Mouse (Mus musculus) neural tube, embryonic 13.5 days (tissue): ENCODE data around the gene Muc16. TPM values are rescaled to one million over a fixed set of nuclear protein-coding genes. Genes with fewer than 3 reads are reported as not detected.

Source experiments
- ATAC-seq: fragments of 200-750 bp; cut with Nextera tagmentation; 2 replicates; pipeline ENCODE4 v1.8.0; 2017; ENCODE audit warnings: low read depth, mild to moderate bottlenecking, moderate TSS enrichment, moderate library complexity
- H3K27ac ChIP-seq: fragments of 300-500 bp; sonication (generic); replicated peaks from 2 replicates; pipeline ENCODE4 v1.5.1; 2015; ENCODE audit warnings: moderate library complexity, mild to moderate bottlenecking, inconsistent platforms
- H3K27me3 ChIP-seq: fragments of 300-500 bp; sonication (generic); 2 replicates; pipeline ENCODE4 v1.6.1; 2015; ENCODE audit warnings: mild to moderate bottlenecking, inconsistent platforms
- H3K36me3 ChIP-seq: fragments of 300-500 bp; sonication (generic); 2 replicates; pipeline ENCODE4 v1.6.1; 2015; ENCODE audit warnings: mild to moderate bottlenecking, inconsistent platforms
- H3K4me1 ChIP-seq: fragments of 300-500 bp; sonication (generic); replicated peaks from 2 replicates; pipeline ENCODE4 v1.6.1; 2015; ENCODE audit warnings: inconsistent platforms
- H3K4me2 ChIP-seq: fragments of 300-500 bp; sonication (generic); 2 replicates; pipeline ENCODE4 v1.6.1; 2015; ENCODE audit warnings: inconsistent platforms, mild to moderate bottlenecking, moderate library complexity
- H3K4me3 ChIP-seq: fragments of 300-500 bp; sonication (generic); 2 replicates; pipeline ENCODE4 v1.5.1; 2015; ENCODE audit warnings: mild to moderate bottlenecking, inconsistent platforms
- H3K9ac ChIP-seq: fragments of 300-500 bp; sonication (generic); 2 replicates; pipeline ENCODE4 v1.6.1; 2015; ENCODE audit warnings: moderate library complexity, mild to moderate bottlenecking, inconsistent platforms
- H3K9me3 ChIP-seq: fragments of 300-500 bp; sonication (generic); 2 replicates; pipeline ENCODE4 v1.6.1; 2016; ENCODE audit warnings: inconsistent platforms
- WGBS: fragments of 180-500 bp; shearing (Covaris S2); methylation state at CpG from one replicate; pipeline ENCODE4 v1.1.7; 2015; 5-methylcytosine and 5-hydroxymethylcytosine counted together
- polyA plus RNA-seq: library from polyadenylated mRNA; unstranded; fragments of >200 nt; fragmentation: Nextera tagmentation; extraction: Ambion mirVana; gene quantifications from 2 replicates; pipeline ENCODE4 v1.2.1, GENCODE M21; 2015

The Muc16 gene
- not detected in 2 replicates for polyA plus RNA-seq

GRCm38 (mm10) chr9:18674480-18675154, at the start of gene Muc16:
TSS of gene Muc16 (minus strand) at chr9:18674530.
- ATAC-seq: no peak
- no peak within 1 kb of the TSS for H3K27ac ChIP-seq
- no peak within 1 kb of the TSS for H3K4me2 ChIP-seq

GRCm38 (mm10) chr9:18722712-18723099, 48.4 kb upstream of the Muc16 start:
- H3K27me3 ChIP-seq: peaks cover 14% of the 10 kb centered on the region
- WGBS: 7% methylated on average over 4 of the region's 4 CpGs
- no peak overlapping the region for H3K4me3 ChIP-seq
- no peaks in the 10 kb centered on the region for H3K36me3 ChIP-seq
- ATAC-seq: no peak
- H3K9me3 ChIP-seq: no peaks in the 10 kb centered on the region
- H3K4me2 ChIP-seq: no peak overlapping the region
- no peak overlapping the region for H3K9ac ChIP-seq
- peaks cover 18% of the 10 kb centered on the region for H3K4me1 ChIP-seq
- no peak overlapping the region for H3K27ac ChIP-seq

More at GRCm38 (mm10) chr9:18674480-18675154, at the start of gene Muc16:
- no peaks in the 10 kb centered on the region for H3K4me1 ChIP-seq
- no peaks in the 10 kb centered on the region for H3K27me3 ChIP-seq
- H3K36me3 ChIP-seq: no peaks in the 10 kb centered on the region
- no peak within 1 kb of the TSS for H3K4me3 ChIP-seq
- no peak within 1 kb of the TSS for H3K9ac ChIP-seq
- 84% methylated on average over 4 of the region's 4 CpGs for WGBS
- no peaks in the 10 kb centered on the region for H3K9me3 ChIP-seq

- Histone ChIP-seq H3K4me3 (no peak overlapping the region), H3K27ac (peak overlapping the region; percentile 42; the same call in 1 of the 2 replicates), H3K4me1 (peaks cover 18% of the 10 kb centered on the region), H3K36me3 (no peaks in the 10 kb centered on the region), H3K9ac (no peak overlapping the region), H3K4me2 (no peak overlapping the region), H3K9me3 (no peaks in the 10 kb centered on the region), H3K27me3 (peaks cover 14% of the 10 kb centered on the region)
- 12% methylated on average over 6 of the region's 6 CpGs for WGBS
- ATAC-seq: peak; percentile 93
Observed at GRCm38 (mm10) chr9:18721931-18722711, 47.8 kb upstream of the Muc16 start.

GRCm38 (mm10) chr9:18721011-18721410, 46.7 kb upstream of the Muc16 start:
- 27% methylated on average over 2 of the region's 2 CpGs for WGBS
- H3K36me3 ChIP-seq: no peaks in the 10 kb centered on the region
- H3K9ac ChIP-seq: no peak overlapping the region
- peaks cover 14% of the 10 kb centered on the region for H3K27me3 ChIP-seq
- no peak for ATAC-seq
- no peaks in the 10 kb centered on the region for H3K9me3 ChIP-seq
- H3K27ac ChIP-seq: no peak overlapping the region
- H3K4me3 ChIP-seq: no peak overlapping the region
- H3K4me1 ChIP-seq: peaks cover 18% of the 10 kb centered on the region
- H3K4me2 ChIP-seq: no peak overlapping the region

- Histone ChIP-seq H3K27ac (no peak overlapping the region), H3K27me3 (no peaks in the 10 kb centered on the region), H3K4me3 (no peak overlapping the region), H3K9me3 (no peaks in the 10 kb centered on the region), H3K4me1 (no peaks in the 10 kb centered on the region), H3K36me3 (no peaks in the 10 kb centered on the region), H3K9ac (no peak overlapping the region), H3K4me2 (no peak overlapping the region)
- no peak for ATAC-seq
Observed at GRCm38 (mm10) chr9:18705628-18706027, 31.3 kb upstream of the Muc16 start.

- no peak for ATAC-seq
- Histone ChIP-seq H3K4me2 (no peak overlapping the region), H3K27ac (no peak overlapping the region), H3K4me1 (no peaks in the 10 kb centered on the region), H3K4me3 (no peak overlapping the region), H3K36me3 (no peaks in the 10 kb centered on the region), H3K9me3 (no peaks in the 10 kb centered on the region), H3K9ac (no peak overlapping the region), H3K27me3 (no peaks in the 10 kb centered on the region)
- 43% methylated on average over 2 of the region's 2 CpGs for WGBS
Observed at GRCm38 (mm10) chr9:18598366-18598765, 76.0 kb downstream of the Muc16 start.

- H3K27me3 ChIP-seq: no peaks in the 10 kb centered on the region
- H3K27ac ChIP-seq: no peak overlapping the region
- ATAC-seq: no peak
- no peak overlapping the region for H3K9ac ChIP-seq
- H3K4me3 ChIP-seq: no peak overlapping the region
- no peak overlapping the region for H3K4me2 ChIP-seq
- H3K4me1 ChIP-seq: no peaks in the 10 kb centered on the region
- H3K9me3 ChIP-seq: no peaks in the 10 kb centered on the region
- no peaks in the 10 kb centered on the region for H3K36me3 ChIP-seq
- WGBS: 55% methylated on average over 2 of the region's 2 CpGs
Observed at GRCm38 (mm10) chr9:18508098-18508497, 166.2 kb downstream of the Muc16 start.

GRCm38 (mm10) chr9:18478168-18478567, 196.2 kb downstream of the Muc16 start, which contains the start of the genes Zfp558 and Mbd3l1:
TSS of gene Zfp558 (minus strand) at chr9:18478268.
TSS of gene Mbd3l1 (plus strand) at chr9:18478359.
- no peak within 1 kb of the TSS for H3K4me2 ChIP-seq
- H3K9ac ChIP-seq: no peak within 1 kb of the TSS
- no peaks in the 10 kb centered on the region for H3K36me3 ChIP-seq
- no peak within 1 kb of the TSS for H3K4me3 ChIP-seq
- no peaks in the 10 kb centered on the region for H3K9me3 ChIP-seq
- WGBS: 75% methylated on average over 3 of the region's 3 CpGs
- peaks cover 11% of the 10 kb centered on the region for H3K27me3 ChIP-seq
- ATAC-seq: no peak
- no peak within 1 kb of the TSS for H3K27ac ChIP-seq
- no peaks in the 10 kb centered on the region for H3K4me1 ChIP-seq

GRCm38 (mm10) chr9:18473324-18474128, 200.8 kb downstream of the Muc16 start:
- H3K9ac ChIP-seq: peak overlapping the region; percentile 82
- peak overlapping the region; percentile 73 for H3K4me2 ChIP-seq
- H3K27ac ChIP-seq: peak overlapping the region; percentile 94
- H3K36me3 ChIP-seq: peaks cover 9% of the 10 kb centered on the region
- 5% methylated on average over 39 of the region's 39 CpGs for WGBS
- H3K9me3 ChIP-seq: no peaks in the 10 kb centered on the region
- H3K27me3 ChIP-seq: peaks cover 11% of the 10 kb centered on the region
- peak; percentile 98 for ATAC-seq
- H3K4me1 ChIP-seq: peaks cover 5% of the 10 kb centered on the region
- peak overlapping the region; percentile 64 for H3K4me3 ChIP-seq

- no peaks in the 10 kb centered on the region for H3K27me3 ChIP-seq
- no peak overlapping the region for H3K27ac ChIP-seq
- no peak overlapping the region for H3K9ac ChIP-seq
- no peak for ATAC-seq
- H3K9me3 ChIP-seq: peaks cover 4% of the 10 kb centered on the region; the same call in 1 of the 2 replicates
- peaks cover 60% of the 10 kb centered on the region for H3K36me3 ChIP-seq
- no peak overlapping the region for H3K4me3 ChIP-seq
- 86% methylated on average over 3 of the region's 3 CpGs for whole genome bisulfite sequencing
- no peak overlapping the region for H3K4me2 ChIP-seq
- H3K4me1 ChIP-seq: peaks cover 16% of the 10 kb centered on the region
Observed at GRCm38 (mm10) chr9:18468005-18468404, 206.3 kb downstream of the Muc16 start.

- ATAC-seq: no peak
- Histone ChIP-seq H3K4me1 (peaks cover 11% of the 10 kb centered on the region), H3K4me3 (no peak overlapping the region), H3K36me3 (peaks cover 67% of the 10 kb centered on the region), H3K9ac (no peak overlapping the region), H3K27ac (no peak overlapping the region), H3K4me2 (no peak overlapping the region), H3K9me3 (peaks cover 4% of the 10 kb centered on the region; the same call in 1 of the 2 replicates), H3K27me3 (no peaks in the 10 kb centered on the region)
- WGBS: 42% methylated on average over 3 of the region's 3 CpGs
Observed at GRCm38 (mm10) chr9:18467350-18467749, 207.0 kb downstream of the Muc16 start.

GRCm38 (mm10) chr9:18456520-18456919, 217.8 kb downstream of the Muc16 start:
- no peaks in the 10 kb centered on the region for H3K4me1 ChIP-seq
- no peak overlapping the region for H3K9ac ChIP-seq
- WGBS: 71% methylated on average over 4 of the region's 4 CpGs
- no peak overlapping the region for H3K4me2 ChIP-seq
- H3K27me3 ChIP-seq: no peaks in the 10 kb centered on the region
- peaks cover 9% of the 10 kb centered on the region for H3K9me3 ChIP-seq
- ATAC-seq: no peak
- H3K4me3 ChIP-seq: no peak overlapping the region
- H3K36me3 ChIP-seq: peaks cover 62% of the 10 kb centered on the region
- no peak overlapping the region for H3K27ac ChIP-seq
